Mouse (Mus musculus) liver, adult 2 months (tissue): ENCODE measurements at regions not wholly inside any gene's neighbourhood (a gene's known extent, or its start where the extent isn't known, plus 50 kb on each side); places are given as distances from the start of the nearest gene placed in this dataset.

Source experiments
- CTCF ChIP-seq: fragments of 200-500 bp; IDR thresholded peaks from 2 replicates; pipeline ENCODE4 v1.5.1; 2011; ENCODE audit warnings: low read depth, low read length, control low read depth
- POLR2A ChIP-seq: fragments of 200-500 bp; IDR thresholded peaks from 2 replicates; pipeline ENCODE4 v1.6.1; 2011; ENCODE audit warnings: low read length, control low read depth; ENCODE audit not compliant: insufficient read depth; ENCODE audit errors: extremely low read depth

DNA sequence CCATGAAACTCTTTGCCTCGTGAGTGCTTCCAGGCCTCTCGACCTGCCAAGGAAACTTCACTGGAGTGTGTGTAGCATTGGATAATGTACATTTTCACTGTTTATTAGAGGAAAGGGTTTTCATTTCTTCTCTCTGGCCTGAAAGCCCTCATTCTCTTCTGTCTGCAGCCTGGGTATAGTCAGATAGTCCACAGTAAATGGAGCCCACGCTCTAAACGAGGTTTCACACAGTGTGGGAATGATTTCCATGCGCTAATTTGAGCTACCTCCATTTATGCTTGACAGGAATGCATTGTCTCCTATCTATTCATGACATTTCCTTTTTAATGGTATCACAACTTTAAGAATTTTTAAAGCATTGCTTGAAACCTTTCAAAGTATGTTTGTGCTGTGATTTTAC lies 180.8 kb upstream of the Pfkp start:
- no peak for TF ChIP-seq POLR2A
- no peak for TF ChIP-seq CTCF
